Mouse (Mus musculus) Patski (cell line): ENCODE results near the gene H2-DMa. TPM values are rescaled to one million over a fixed set of nuclear protein-coding genes. Genes with fewer than 3 reads are reported as not detected.

Experiments
- ATAC-seq: fragments of 100-300 bp; one replicate; pipeline ENCODE4 v1.8.0; 2021
- CTCF ChIA-PET: fragments of 350-600 bp; sonication (Branson Sonifier 250); formaldehyde crosslinking; loops from one replicate; lab custom pipeline; 2022; ENCODE audit warnings: inconsistent platforms; lab: Charles Lee
- POLR2A ChIA-PET: fragments of 350-600 bp; sonication (Branson Sonifier 250); formaldehyde crosslinking; loops from one replicate; lab custom pipeline; 2022; ENCODE audit warnings: antibody characterized with exemption, inconsistent platforms; lab: Charles Lee
- DNase-seq: peaks from one replicate; pipeline ENCODE4 v3.0.0-alpha.2; 2011; ENCODE audit warnings: low read depth, low spot score
- H3K27me3 ChIP-seq: fragments of 371-371 bp; one replicate; pipeline ENCODE4 v1.5.1; 2021
- CTCF ChIP-seq: fragments of 100-300 bp; IDR thresholded peaks from one replicate; pipeline ENCODE4 v1.5.1; 2021
- in situ Hi-C: fragments of 300-500 bp; cut with MboI; formaldehyde crosslinking; loops from 3 replicates; pipeline ENCODE4 v1.11.1; 2018; ENCODE audit warnings: low pct_unique_long_range_greater_than_20kb, mixed read lengths
- polyA plus RNA-seq: library from polyadenylated mRNA; unstranded; gene quantifications from one replicate; pipeline ENCODE4 v1.2.3, GENCODE M21; 2021

H2-DMa gene
- polyA plus RNA-seq, 1 experiment from 2014 or later, result 17.1 TPM

DNA sequence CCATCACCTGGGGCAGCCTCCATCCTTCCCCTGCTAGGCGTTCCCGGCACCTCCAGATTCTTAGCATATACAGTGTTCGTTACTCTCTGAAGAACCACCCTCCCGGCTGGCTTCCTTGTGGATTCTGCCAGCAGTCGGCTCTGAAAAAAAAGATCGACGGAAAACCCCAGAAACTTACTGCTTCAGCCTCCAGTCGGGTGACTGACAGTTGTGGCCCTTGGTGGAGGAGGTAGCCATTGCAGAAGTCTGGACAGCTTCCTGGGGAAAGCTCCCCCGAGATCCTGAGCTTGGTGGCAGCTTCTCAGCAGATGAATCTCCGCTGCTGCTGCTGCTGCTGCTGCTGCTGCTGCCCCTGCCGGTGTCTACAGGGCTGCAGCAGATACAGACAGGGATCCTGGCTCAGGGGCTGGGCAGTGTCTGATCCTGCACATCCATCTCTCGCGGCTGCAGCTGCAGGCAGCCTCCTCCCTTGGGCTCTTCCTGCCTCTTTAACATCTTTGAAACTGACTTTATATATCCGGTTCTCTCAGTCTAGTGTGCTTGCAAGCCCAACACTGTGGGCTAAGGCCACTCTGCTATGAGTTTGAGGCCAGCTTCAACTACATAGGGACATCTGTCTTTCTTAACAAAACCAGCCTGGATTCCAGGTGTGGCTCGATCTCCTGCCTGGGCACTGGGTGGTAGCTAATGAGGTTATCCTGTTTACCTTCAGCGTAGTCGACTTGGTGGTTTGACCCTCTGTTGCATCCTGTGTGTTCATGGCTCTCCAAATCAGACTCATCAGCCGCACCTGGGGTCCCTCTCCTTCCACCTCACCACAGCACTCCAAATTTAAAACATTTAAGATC is 9.8 kb downstream of the H2-DMa start:
- DNase-seq (no peak), ATAC-seq (no peak)
- no peaks in the 10 kb centered on the region for H3K27me3 ChIP-seq
- ChIA-PET POLR2A (interaction anchor here (1.2 to 3.0 kb wide), 2 partner anchors 8 to 9 kb away, joined by 5 to 14 read pairs; partner anchors contain the start of gene H2-DMa), CTCF (interaction anchor here (1.2 to 1.3 kb wide), 2 partner anchors 28 to 42 kb away, joined by 3 to 4 read pairs; no protein-coding TSS in a partner anchor)
- no peak for TF ChIP-seq CTCF
- in situ Hi-C loops, result no loop called here

GRCm38 (mm10) chr17:34130073-34130947 is 11.0 kb downstream of the H2-DMa start:
- no peak for TF ChIP-seq CTCF
- ChIA-PET CTCF (interaction anchor here (1.2 to 1.3 kb wide), 2 partner anchors 29 to 40 kb away, joined by 3 to 4 read pairs; no protein-coding TSS in a partner anchor), POLR2A (interaction anchor here (0.6 to 3.0 kb wide), 4 partner anchors 9 to 1387 kb away, joined by 3 to 14 read pairs (median 5); partner anchors contain the start of gene H2-DMa)
- no peaks in the 10 kb centered on the region for H3K27me3 ChIP-seq
- in situ Hi-C loops, result no loop called here
- ATAC-seq (no peak), DNase-seq (no peak)

DNA sequence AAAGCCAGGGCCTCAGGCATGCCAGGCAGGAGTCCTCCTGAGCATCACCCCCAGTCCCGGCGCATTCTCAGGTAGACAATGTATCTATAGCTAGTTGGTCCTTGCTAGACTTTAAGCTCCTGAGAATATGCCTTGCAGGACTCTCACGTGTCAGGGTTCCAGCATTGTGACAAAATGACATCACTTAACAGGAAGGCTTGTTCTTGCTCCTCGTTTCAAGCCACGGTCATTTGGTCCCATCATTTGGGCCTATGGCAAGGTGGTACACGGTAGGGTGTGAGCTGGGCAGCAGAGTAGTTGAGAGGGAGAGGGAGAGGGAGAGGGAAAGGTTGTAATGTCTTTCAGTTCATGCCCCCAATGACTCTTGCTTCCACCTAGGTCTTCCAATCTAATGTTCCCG is 12.6 kb downstream of the H2-DMa start:
- in situ Hi-C loops, result no loop called here
- ChIA-PET POLR2A (interaction anchor here (0.8 to 1.3 kb wide), 4 partner anchors 10 to 33 kb away, joined by 3 to 4 read pairs (median 4); no protein-coding TSS in a partner anchor), CTCF (no interaction called here)
- ATAC-seq (no peak), DNase-seq (no peak)
- H3K27me3 ChIP-seq, result no peaks in the 10 kb centered on the region
- TF ChIP-seq CTCF, result no peak

- CTCF ChIA-PET, result interaction anchor here (0.9 to 7.3 kb wide), 5 partner anchors 8 to 36 kb away, joined by 3 to 115 read pairs (median 33); partner anchors contain the start of gene H2-DMa
- ATAC-seq (peak; percentile 79), DNase-seq (no peak)
- POLR2A ChIA-PET, result interaction anchor here (3.7 kb wide), 1 partner anchor 14 kb away, joined by 19 read pairs; the partner anchor contains the start of gene H2-DMa
- H3K27me3 ChIP-seq, result no peaks in the 10 kb centered on the region
- TF ChIP-seq CTCF, result peak; percentile 92
- in situ Hi-C loops, result no loop called here
Measured at GRCm38 (mm10) chr17:34133289-34133688, 13.9 kb downstream of the H2-DMa start.

- no peak for TF ChIP-seq CTCF
- ATAC-seq (no peak), DNase-seq (no peak)
- no peaks in the 10 kb centered on the region for H3K27me3 ChIP-seq
- POLR2A ChIA-PET, result interaction anchor here (1.5 to 3.7 kb wide), 4 partner anchors 13 to 31 kb away, joined by 3 to 19 read pairs (median 5); partner anchors contain the start of gene H2-DMa
- CTCF ChIA-PET, result interaction anchor here (1.7 to 7.3 kb wide), 10 partner anchors 10 to 100 kb away, joined by 3 to 115 read pairs (median 14); partner anchors contain the start of gene H2-DMa
- in situ Hi-C loops, result no loop called here
Measured at GRCm38 (mm10) chr17:34134451-34134850, 15.1 kb downstream of the H2-DMa start.

DNA sequence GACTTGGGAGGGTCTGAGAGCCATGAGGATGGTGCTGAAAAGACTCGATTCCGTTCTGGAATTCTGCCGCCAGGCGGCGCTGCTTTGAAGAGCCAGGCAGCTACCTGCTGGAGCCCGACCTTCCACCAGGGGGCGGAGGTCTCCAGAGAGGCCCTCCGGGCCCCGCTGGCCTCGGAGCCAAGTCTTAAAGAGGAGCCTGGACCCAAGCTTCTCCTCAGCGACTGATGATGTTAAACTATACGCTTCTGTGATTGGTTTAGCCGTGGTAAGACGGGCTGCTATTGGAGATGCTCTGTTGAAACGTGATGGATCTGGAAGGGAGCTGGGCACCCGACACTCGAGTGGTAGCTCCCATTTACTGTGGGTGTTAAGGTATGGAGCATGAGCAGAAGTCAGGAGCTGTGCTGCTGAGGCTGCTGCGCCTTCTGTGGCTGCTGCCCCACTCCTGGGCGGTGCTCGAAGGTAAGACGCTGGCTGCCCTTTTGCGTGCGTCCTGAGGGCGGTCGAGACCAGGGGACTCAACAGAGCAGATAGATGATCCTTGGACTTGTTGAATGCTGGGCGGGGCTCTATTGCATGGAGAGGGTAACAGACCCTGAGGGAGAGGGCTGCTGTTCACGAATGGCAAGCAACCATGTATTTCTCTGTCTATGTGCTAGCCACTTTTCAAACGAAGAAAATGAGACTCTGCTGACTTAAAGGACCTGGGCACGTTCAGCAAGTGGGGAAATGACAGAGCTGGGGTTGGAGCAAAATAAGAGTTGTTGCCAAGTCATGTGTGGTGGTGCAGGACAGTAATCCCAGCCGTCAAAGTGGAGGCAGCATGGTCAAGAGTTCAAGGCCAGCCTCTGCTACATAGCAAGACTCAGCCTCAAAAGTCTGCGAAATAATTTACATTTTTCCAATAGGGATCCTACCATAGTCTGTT is 16.2 kb downstream of the H2-DMa start:
- CTCF ChIA-PET, result interaction anchor here (0.6 to 7.3 kb wide), 17 partner anchors 10 to 101 kb away, joined by 3 to 115 read pairs (median 5); partner anchors contain the start of gene H2-DMa
- DNase-seq (peak; percentile 99), ATAC-seq (peak; percentile 92)
- in situ Hi-C loops, result no loop called here
- H3K27me3 ChIP-seq, result no peaks in the 10 kb centered on the region
- TF ChIP-seq CTCF, result peak; percentile 100
- POLR2A ChIA-PET, result interaction anchor here (1.0 to 3.7 kb wide), 5 partner anchors 12 to 30 kb away, joined by 3 to 19 read pairs (median 5); partner anchors contain the start of gene H2-DMa

- DNase-seq (no peak), ATAC-seq (no peak)
- no peaks in the 10 kb centered on the region for H3K27me3 ChIP-seq
- ChIA-PET POLR2A (no interaction called here), CTCF (interaction anchor here (7.3 kb wide), 1 partner anchor 32 kb away, joined by 115 read pairs; no protein-coding TSS in a partner anchor)
- TF ChIP-seq CTCF, result no peak
- in situ Hi-C loops, result no loop called here
Measured at GRCm38 (mm10) chr17:34137601-34138000, 18.3 kb downstream of the H2-DMa start.

GRCm38 (mm10) chr17:34138655-34139054 is 19.3 kb downstream of the H2-DMa start:
- CTCF ChIA-PET, result interaction anchor here (1.4 to 7.3 kb wide), 2 partner anchors 31 to 37 kb away, joined by 7 to 115 read pairs; no protein-coding TSS in a partner anchor
- ATAC-seq (no peak), DNase-seq (no peak)
- no peak for TF ChIP-seq CTCF
- POLR2A ChIA-PET, result no interaction called here
- in situ Hi-C loops, result no loop called here
- H3K27me3 ChIP-seq, result no peaks in the 10 kb centered on the region

DNA sequence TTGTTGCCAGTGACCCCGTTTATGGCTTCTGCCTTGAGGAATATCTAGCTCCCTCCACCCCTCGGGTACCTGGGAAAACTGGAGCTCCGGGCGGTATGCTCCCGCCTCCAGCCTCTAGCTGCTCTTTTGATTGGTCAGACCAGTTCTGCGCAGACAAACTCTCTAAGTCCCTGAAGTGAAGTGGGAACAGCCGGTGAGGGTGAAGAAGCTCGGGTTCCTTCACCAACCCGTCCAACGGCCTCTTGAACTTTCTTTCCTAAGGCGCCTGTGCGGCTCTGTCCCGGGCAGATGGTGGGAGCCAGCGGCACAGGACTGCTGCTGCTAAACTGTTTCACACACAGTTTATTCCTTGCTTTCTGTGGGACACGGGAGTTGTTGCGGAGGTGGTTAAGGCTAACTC is 20.1 kb downstream of the H2-DMa start:
- POLR2A ChIA-PET, result no interaction called here
- no peak for DNase-seq
- CTCF ChIA-PET, result interaction anchor here (0.6 to 7.3 kb wide), 4 partner anchors 22 to 96 kb away, joined by 3 to 115 read pairs (median 5); no protein-coding TSS in a partner anchor
- in situ Hi-C loops, result no loop called here
- no peaks in the 10 kb centered on the region for H3K27me3 ChIP-seq
- no peak for TF ChIP-seq CTCF
- ATAC-seq, result no peak
